Mouse (Mus musculus) hindbrain, embryonic 15.5 days (tissue): ENCODE results near the gene S1pr2. TPM values are rescaled to one million over a fixed set of nuclear protein-coding genes. Genes with fewer than 3 reads are reported as not detected.

Experiments used
- ATAC-seq: fragments of 200-750 bp; cut with Nextera tagmentation; 2 replicates; pipeline ENCODE4 v1.8.0; 2017; ENCODE audit warnings: low read depth, moderate number of reproducible peaks, moderate TSS enrichment; ENCODE audit not compliant: low FRiP score
- H3K27ac ChIP-seq: fragments of 300-500 bp; sonication (generic); replicated peaks from 2 replicates; pipeline ENCODE4 v1.5.1; 2015; ENCODE audit warnings: mild to moderate bottlenecking, inconsistent platforms
- H3K27me3 ChIP-seq: fragments of 300-500 bp; sonication (generic); 2 replicates; pipeline ENCODE4 v1.6.1; 2015; ENCODE audit warnings: control low read depth, inconsistent platforms
- H3K36me3 ChIP-seq: fragments of 300-500 bp; sonication (generic); 2 replicates; pipeline ENCODE4 v1.6.1; 2015; ENCODE audit warnings: control low read depth, inconsistent platforms
- H3K4me1 ChIP-seq: fragments of 300-500 bp; sonication (generic); replicated peaks from 2 replicates; pipeline ENCODE4 v1.6.1; 2015; ENCODE audit warnings: control low read depth, inconsistent platforms
- H3K4me2 ChIP-seq: fragments of 300-500 bp; sonication (generic); 2 replicates; pipeline ENCODE4 v1.6.1; 2015; ENCODE audit warnings: moderate library complexity, mild to moderate bottlenecking, inconsistent platforms
- H3K4me3 ChIP-seq: fragments of 300-500 bp; sonication (generic); 2 replicates; pipeline ENCODE4 v1.5.1; 2015; ENCODE audit warnings: mild to moderate bottlenecking, inconsistent platforms
- H3K9ac ChIP-seq: fragments of 300-500 bp; sonication (generic); 2 replicates; pipeline ENCODE4 v1.6.1; 2015; ENCODE audit warnings: inconsistent platforms
- H3K9me3 ChIP-seq: fragments of 300-500 bp; sonication (generic); 2 replicates; pipeline ENCODE4 v1.6.1; 2016; ENCODE audit warnings: control low read depth, inconsistent platforms
- WGBS: fragments of 180-500 bp; shearing (Covaris S2); methylation state at CpG from one replicate; pipeline ENCODE4 v1.1.7; 2015; 5-methylcytosine and 5-hydroxymethylcytosine counted together
- polyA plus RNA-seq: library from polyadenylated mRNA; unstranded; fragments of >200 nt; fragmentation: Nextera tagmentation; extraction: Ambion mirVana; gene quantifications from 2 replicates; pipeline ENCODE4 v1.2.1, GENCODE M21; 2015

S1pr2 gene
- polyA plus RNA-seq: 8.5 and 10.8 TPM in 2 replicates

- peak within 1 kb of the TSS; percentile 68 for H3K9ac ChIP-seq
- peak; percentile 46 for ATAC-seq
- H3K4me2 ChIP-seq: peak within 1 kb of the TSS; percentile 98
- H3K36me3 ChIP-seq: no peaks in the 10 kb centered on the region
- WGBS: under 1% methylated on average over 46 of the region's 47 CpGs
- H3K9me3 ChIP-seq: no peaks in the 10 kb centered on the region
- peaks cover 34% of the 10 kb centered on the region for H3K4me1 ChIP-seq
- H3K27ac ChIP-seq: peak within 1 kb of the TSS; percentile 69
- H3K4me3 ChIP-seq: peak within 1 kb of the TSS; percentile 75
- H3K27me3 ChIP-seq: no peaks in the 10 kb centered on the region
These were observed at the start of gene S1pr2 for GRCm38 (mm10) chr9:20976216-20976960. Gene S1pr2, minus strand, starts transcription at chr9:20976781.

- Histone ChIP-seq H3K9me3 (no peaks in the 10 kb centered on the region), H3K36me3 (no peaks in the 10 kb centered on the region), H3K9ac (no peak overlapping the region), H3K4me3 (no peak overlapping the region), H3K27me3 (peaks cover 36% of the 10 kb centered on the region), H3K4me2 (no peak overlapping the region), H3K4me1 (peaks cover 13% of the 10 kb centered on the region), H3K27ac (no peak overlapping the region)
- ATAC-seq: no peak
- 74% methylated on average over 19 of the region's 19 CpGs for WGBS
These were observed 48.8 kb upstream of the S1pr2 start for GRCm38 (mm10) chr9:21025258-21025810.

GRCm38 (mm10) chr9:21022726-21023125, 46.1 kb upstream of the S1pr2 start:
- no peak for ATAC-seq
- Histone ChIP-seq H3K27ac (no peak overlapping the region), H3K4me2 (no peak overlapping the region), H3K27me3 (peaks cover 27% of the 10 kb centered on the region), H3K4me3 (no peak overlapping the region), H3K9me3 (no peaks in the 10 kb centered on the region), H3K36me3 (no peaks in the 10 kb centered on the region), H3K4me1 (no peaks in the 10 kb centered on the region), H3K9ac (no peak overlapping the region)
- 80% methylated on average over 1 of the region's 1 CpGs for WGBS

GRCm38 (mm10) chr9:21022288-21022687, 45.7 kb upstream of the S1pr2 start:
- 65% methylated on average over 6 of the region's 6 CpGs for WGBS

GRCm38 (mm10) chr9:21021363-21021762, 44.8 kb upstream of the S1pr2 start:
- Histone ChIP-seq H3K4me2 (no peak overlapping the region), H3K4me1 (no peaks in the 10 kb centered on the region), H3K36me3 (no peaks in the 10 kb centered on the region), H3K27me3 (peaks cover 29% of the 10 kb centered on the region), H3K9me3 (no peaks in the 10 kb centered on the region), H3K9ac (no peak overlapping the region), H3K4me3 (no peak overlapping the region), H3K27ac (no peak overlapping the region)
- 72% methylated on average over 3 of the region's 3 CpGs for WGBS
- ATAC-seq: no peak

More at GRCm38 (mm10) chr9:21022288-21022687, 45.7 kb upstream of the S1pr2 start:
- Histone ChIP-seq H3K4me2 (no peak overlapping the region), H3K4me3 (no peak overlapping the region), H3K9me3 (no peaks in the 10 kb centered on the region), H3K4me1 (no peaks in the 10 kb centered on the region), H3K9ac (no peak overlapping the region), H3K27me3 (peaks cover 27% of the 10 kb centered on the region), H3K36me3 (no peaks in the 10 kb centered on the region), H3K27ac (no peak overlapping the region)
- ATAC-seq: no peak

- Histone ChIP-seq H3K4me2 (no peak overlapping the region), H3K4me1 (peaks cover 12% of the 10 kb centered on the region), H3K9me3 (no peaks in the 10 kb centered on the region), H3K27ac (no peak overlapping the region), H3K36me3 (no peaks in the 10 kb centered on the region), H3K4me3 (no peak overlapping the region), H3K9ac (no peak overlapping the region), H3K27me3 (peaks cover 55% of the 10 kb centered on the region)
- no peak for ATAC-seq
- WGBS: 70% methylated on average over 2 of the region's 2 CpGs
These were observed 42.0 kb upstream of the S1pr2 start for GRCm38 (mm10) chr9:21018600-21018999.

- H3K27ac ChIP-seq: no peak overlapping the region
- H3K4me3 ChIP-seq: no peak overlapping the region
- peaks cover 63% of the 10 kb centered on the region for H3K27me3 ChIP-seq
- ATAC-seq: no peak
- no peak overlapping the region for H3K9ac ChIP-seq
- peaks cover 12% of the 10 kb centered on the region for H3K4me1 ChIP-seq
- no peak overlapping the region for H3K4me2 ChIP-seq
- H3K9me3 ChIP-seq: no peaks in the 10 kb centered on the region
- no peaks in the 10 kb centered on the region for H3K36me3 ChIP-seq
- 48% methylated on average over 4 of the region's 4 CpGs for WGBS
These were observed 40.6 kb upstream of the S1pr2 start for GRCm38 (mm10) chr9:21017177-21017575.

- Histone ChIP-seq H3K27ac (no peak overlapping the region), H3K36me3 (no peaks in the 10 kb centered on the region), H3K9me3 (no peaks in the 10 kb centered on the region), H3K4me1 (peaks cover 12% of the 10 kb centered on the region), H3K27me3 (peaks cover 64% of the 10 kb centered on the region), H3K9ac (no peak overlapping the region), H3K4me2 (0 out of 2 replicates have a peak overlapping the region, but pooled peaks have one; percentile 5), H3K4me3 (no peak overlapping the region)
- no peak for ATAC-seq
- WGBS: 7% methylated on average over 17 of the region's 17 CpGs
These were observed 40.0 kb upstream of the S1pr2 start for GRCm38 (mm10) chr9:21016331-21017176.

GRCm38 (mm10) chr9:21015571-21016130, 39.1 kb upstream of the S1pr2 start, which contains the start of gene Icam1:
Gene Icam1, plus strand, starts transcription at chr9:21015985.
- no peak for ATAC-seq
- WGBS: 0% methylated on average over 30 of the region's 30 CpGs
- no peak within 1 kb of the TSS; the same call in 1 of the 2 replicates for H3K9ac ChIP-seq
- H3K36me3 ChIP-seq: no peaks in the 10 kb centered on the region
- peak within 1 kb of the TSS; percentile 25 for H3K4me3 ChIP-seq
- no peaks in the 10 kb centered on the region for H3K9me3 ChIP-seq
- H3K27me3 ChIP-seq: peaks cover 61% of the 10 kb centered on the region
- H3K27ac ChIP-seq: no peak within 1 kb of the TSS
- H3K4me2 ChIP-seq: peak within 1 kb of the TSS; percentile 50
- H3K4me1 ChIP-seq: peaks cover 12% of the 10 kb centered on the region

- no peaks in the 10 kb centered on the region for H3K9me3 ChIP-seq
- peak overlapping the region; percentile 50 for H3K4me2 ChIP-seq
- 0 out of 2 replicates have a peak, but pooled peaks have one; percentile 41 for ATAC-seq
- peaks cover 12% of the 10 kb centered on the region for H3K4me1 ChIP-seq
- WGBS: 1% methylated on average over 29 of the region's 29 CpGs
- no peak overlapping the region; the same call in 1 of the 2 replicates for H3K9ac ChIP-seq
- no peaks in the 10 kb centered on the region for H3K36me3 ChIP-seq
- H3K4me3 ChIP-seq: peak overlapping the region; percentile 25
- H3K27me3 ChIP-seq: peaks cover 59% of the 10 kb centered on the region
- no peak overlapping the region for H3K27ac ChIP-seq
These were observed 38.4 kb upstream of the S1pr2 start for GRCm38 (mm10) chr9:21014691-21015570.

- Histone ChIP-seq H3K27ac (no peak overlapping the region; the same call in 1 of the 2 replicates), H3K27me3 (peaks cover 45% of the 10 kb centered on the region), H3K9me3 (no peaks in the 10 kb centered on the region), H3K4me3 (no peak overlapping the region), H3K36me3 (peaks cover 20% of the 10 kb centered on the region), H3K4me2 (no peak overlapping the region), H3K4me1 (peaks cover 12% of the 10 kb centered on the region), H3K9ac (no peak overlapping the region)
- ATAC-seq: no peak
- 60% methylated on average over 1 of the region's 1 CpGs for WGBS
These were observed 35.8 kb upstream of the S1pr2 start for GRCm38 (mm10) chr9:21012368-21012767.
